Mouse (Mus musculus) MEL (cell line): ENCODE data around the gene Nkx2-3. TPM values are rescaled to one million over a fixed set of nuclear protein-coding genes. Genes with fewer than 3 reads are reported as not detected.

ENCODE experiments used
- DNase-seq: peaks from one replicate; pipeline ENCODE4 v3.0.0; 2011; ENCODE audit warnings: low read depth, low spot score
- H3K27ac ChIP-seq: 2 replicates; pipeline ENCODE4 v1.5.1; 2012; ENCODE audit warnings: low read depth, mild to moderate bottlenecking, control low read depth, low read length, moderate library complexity; ENCODE audit not compliant: control insufficient read depth
- H3K27me3 ChIP-seq, 2 experiments: fragments of 150-350 bp in 1 of 2; sonication (generic) in 1 of 2; 2 replicates each; pipeline ENCODE4 v1.6.1; 2012; ENCODE audit warnings: low read length in 2 of 2, mild to moderate bottlenecking in 2 of 2, improper control_type of control experiment in 1 of 2, moderate library complexity in 1 of 2; ENCODE audit not compliant: insufficient read depth in 2 of 2, control insufficient read depth in 1 of 2
- H3K36me3 ChIP-seq, 2 experiments: 2 replicates each; pipeline ENCODE4 v1.6.1; 2012 to 2014; ENCODE audit warnings: low read length in 2 of 2, improper control_type of control experiment in 1 of 2, inconsistent platforms in 1 of 2, mild to moderate bottlenecking in 1 of 2; ENCODE audit not compliant: insufficient read depth in 2 of 2, control insufficient read depth in 1 of 2
- H3K4me1 ChIP-seq, 2 experiments: fragments of 150-350 bp in 1 of 2; sonication (generic) in 1 of 2; 2 replicates each; pipeline ENCODE4 v1.6.1; 2012; ENCODE audit warnings: low read length in 2 of 2, improper control_type of control experiment in 1 of 2, mild to moderate bottlenecking in 1 of 2; ENCODE audit not compliant: insufficient read depth in 2 of 2, control insufficient read depth in 1 of 2
- H3K4me3 ChIP-seq, 2 experiments: fragments of 150-350 bp in 1 of 2; sonication (generic) in 1 of 2; 2 replicates each; pipeline ENCODE4 v1.5.1; 2012; ENCODE audit warnings: low read depth in 2 of 2, low read length in 2 of 2, mild to moderate bottlenecking in 2 of 2, moderate library complexity in 2 of 2, control low read depth in 1 of 2, improper control_type of control experiment in 1 of 2; ENCODE audit not compliant: control insufficient read depth in 1 of 2, insufficient read depth in 1 of 2
- H3K79me2 ChIP-seq: 2 replicates; pipeline ENCODE4 v1.6.1; 2012; ENCODE audit warnings: mild to moderate bottlenecking, low read length, moderate library complexity; ENCODE audit not compliant: control insufficient read depth, poor library complexity, insufficient read depth
- H3K9ac ChIP-seq: 2 replicates; pipeline ENCODE4 v1.6.1; 2012; ENCODE audit warnings: low read depth, mild to moderate bottlenecking, control low read depth, low read length, moderate library complexity; ENCODE audit not compliant: control insufficient read depth, poor library complexity, severe bottlenecking
- H3K9me3 ChIP-seq: fragments of 150-350 bp; sonication (generic); replicated peaks from 2 replicates; pipeline ENCODE4 v1.6.1; 2012; ENCODE audit warnings: mild to moderate bottlenecking, low read length, improper control_type of control experiment, moderate library complexity; ENCODE audit not compliant: insufficient read depth
- CHD2 ChIP-seq: IDR thresholded peaks from 2 replicates; pipeline ENCODE4 v1.6.1; 2011; ENCODE audit warnings: low read length, improper control_type of control experiment
- CTCF ChIP-seq, 3 experiments: IDR thresholded peaks in 2 of 3; conservative IDR thresholded peaks in 1 of 3; 2 replicates each; pipeline ENCODE4 v1.5.1; 2011 to 2012; ENCODE audit warnings: low read length in 3 of 3, low read depth in 2 of 3, mild to moderate bottlenecking in 2 of 3, improper control_type of control experiment in 1 of 3, inconsistent platforms in 1 of 3, mixed read lengths in 1 of 3, moderate library complexity in 1 of 3; ENCODE audit not compliant: control insufficient read depth in 1 of 3, insufficient read depth in 1 of 3, poor library complexity in 1 of 3, severe bottlenecking in 1 of 3
- E2F4 ChIP-seq: IDR thresholded peaks from 2 replicates; pipeline ENCODE4 v1.6.1; 2011; ENCODE audit warnings: low read depth, low read length, improper control_type of control experiment, borderline replicate concordance
- GATA1 ChIP-seq: IDR thresholded peaks from 2 replicates; pipeline ENCODE4 v1.6.1; 2011; ENCODE audit warnings: low read depth, low read length, improper control_type of control experiment
- KAT2A ChIP-seq: conservative IDR thresholded peaks from 2 replicates; pipeline ENCODE4 v1.6.1; 2012; ENCODE audit warnings: low read depth, low read length, improper control_type of control experiment, inconsistent platforms
- MAFK ChIP-seq: IDR thresholded peaks from 2 replicates; pipeline ENCODE4 v1.6.1; 2011; ENCODE audit warnings: low read depth, mild to moderate bottlenecking, low read length, improper control_type of control experiment, borderline replicate concordance
- MAX ChIP-seq: IDR thresholded peaks from 2 replicates; pipeline ENCODE4 v1.6.1; 2011; ENCODE audit warnings: low read length, improper control_type of control experiment
- MAZ ChIP-seq: IDR thresholded peaks from 2 replicates; pipeline ENCODE4 v1.6.1; 2012; ENCODE audit warnings: low read depth, mild to moderate bottlenecking, inconsistent platforms, low read length, improper control_type of control experiment
- MYB ChIP-seq: IDR thresholded peaks from 2 replicates; pipeline ENCODE4 v1.6.1; 2011; ENCODE audit warnings: mild to moderate bottlenecking, low read depth, low read length, improper control_type of control experiment
- MYC ChIP-seq: IDR thresholded peaks from 2 replicates; pipeline ENCODE4 v1.6.1; 2011; ENCODE audit warnings: low read depth, mild to moderate bottlenecking, low read length, improper control_type of control experiment, moderate library complexity
- NELFE ChIP-seq: IDR thresholded peaks from 2 replicates; pipeline ENCODE4 v1.6.1; 2011; ENCODE audit warnings: low read depth, low read length, improper control_type of control experiment
- POLR2A ChIP-seq, 2 experiments: IDR thresholded peaks; 2 replicates each; pipeline ENCODE4 v1.6.1; 2011 to 2012; ENCODE audit warnings: low read length in 2 of 2, mild to moderate bottlenecking in 2 of 2, control low read depth in 1 of 2, improper control_type of control experiment in 1 of 2, low read depth in 1 of 2, moderate library complexity in 1 of 2; ENCODE audit not compliant: control insufficient read depth in 1 of 2, insufficient read depth in 1 of 2, poor library complexity in 1 of 2
- POLR2AphosphoS2 ChIP-seq: IDR thresholded peaks from 2 replicates; pipeline ENCODE4 v1.6.1; 2011; ENCODE audit warnings: low read length, improper control_type of control experiment
- RAD21 ChIP-seq: IDR thresholded peaks from 2 replicates; pipeline ENCODE4 v1.6.1; 2011; ENCODE audit warnings: mild to moderate bottlenecking, low read depth, low read length, improper control_type of control experiment
- SIN3A ChIP-seq: IDR thresholded peaks from 2 replicates; pipeline ENCODE4 v1.6.1; 2012; ENCODE audit warnings: low read length, improper control_type of control experiment, inconsistent platforms
- TAL1 ChIP-seq: IDR thresholded peaks from 2 replicates; pipeline ENCODE4 v1.6.1; 2012; ENCODE audit warnings: mild to moderate bottlenecking, inconsistent platforms, low read length, moderate library complexity, mixed read lengths
- UBTF ChIP-seq: IDR thresholded peaks from 2 replicates; pipeline ENCODE4 v1.6.1; 2012; ENCODE audit warnings: low read depth, mild to moderate bottlenecking, inconsistent platforms, low read length, improper control_type of control experiment, moderate library complexity, borderline replicate concordance; ENCODE audit not compliant: insufficient read depth
- ZKSCAN1 ChIP-seq: IDR thresholded peaks from 2 replicates; pipeline ENCODE4 v1.6.1; 2012; ENCODE audit warnings: low read depth, mild to moderate bottlenecking, inconsistent platforms, low read length, improper control_type of control experiment, moderate library complexity
- ZMIZ1 ChIP-seq: IDR thresholded peaks from 2 replicates; pipeline ENCODE4 v1.6.1; 2012; ENCODE audit warnings: low read depth, mild to moderate bottlenecking, inconsistent platforms, low read length, improper control_type of control experiment, moderate library complexity
- ZNF384 ChIP-seq: IDR thresholded peaks from 2 replicates; pipeline ENCODE4 v1.6.1; 2012; ENCODE audit warnings: low read depth, mild to moderate bottlenecking, inconsistent platforms, low read length, improper control_type of control experiment
- polyA plus RNA-seq, 2 experiments: library from polyadenylated mRNA; stranded (reverse) in 1 of 2; unstranded in 1 of 2; fragments of >175 nt in 1 of 2; fragments of >200 nt in 1 of 2; gene quantifications; 2 replicates each; pipeline versions ENCODE4 v1.2.1 to v1.2.4; 2012; ENCODE audit warnings: low replicate concordance in 2 of 2, low read depth in 1 of 2; ENCODE audit not compliant: insufficient read length in 2 of 2, insufficient read depth in 1 of 2, missing spikeins in 1 of 2
- total RNA-seq: library from RNA; depleted of rRNA; stranded (reverse); fragments of 300-350 nt; gene quantifications from 2 replicates; pipeline ENCODE4 v1.2.3, GENCODE M21; 2012

The Nkx2-3 gene
- total and polyA plus RNA-seq, 3 experiments, result not detected

DNA sequence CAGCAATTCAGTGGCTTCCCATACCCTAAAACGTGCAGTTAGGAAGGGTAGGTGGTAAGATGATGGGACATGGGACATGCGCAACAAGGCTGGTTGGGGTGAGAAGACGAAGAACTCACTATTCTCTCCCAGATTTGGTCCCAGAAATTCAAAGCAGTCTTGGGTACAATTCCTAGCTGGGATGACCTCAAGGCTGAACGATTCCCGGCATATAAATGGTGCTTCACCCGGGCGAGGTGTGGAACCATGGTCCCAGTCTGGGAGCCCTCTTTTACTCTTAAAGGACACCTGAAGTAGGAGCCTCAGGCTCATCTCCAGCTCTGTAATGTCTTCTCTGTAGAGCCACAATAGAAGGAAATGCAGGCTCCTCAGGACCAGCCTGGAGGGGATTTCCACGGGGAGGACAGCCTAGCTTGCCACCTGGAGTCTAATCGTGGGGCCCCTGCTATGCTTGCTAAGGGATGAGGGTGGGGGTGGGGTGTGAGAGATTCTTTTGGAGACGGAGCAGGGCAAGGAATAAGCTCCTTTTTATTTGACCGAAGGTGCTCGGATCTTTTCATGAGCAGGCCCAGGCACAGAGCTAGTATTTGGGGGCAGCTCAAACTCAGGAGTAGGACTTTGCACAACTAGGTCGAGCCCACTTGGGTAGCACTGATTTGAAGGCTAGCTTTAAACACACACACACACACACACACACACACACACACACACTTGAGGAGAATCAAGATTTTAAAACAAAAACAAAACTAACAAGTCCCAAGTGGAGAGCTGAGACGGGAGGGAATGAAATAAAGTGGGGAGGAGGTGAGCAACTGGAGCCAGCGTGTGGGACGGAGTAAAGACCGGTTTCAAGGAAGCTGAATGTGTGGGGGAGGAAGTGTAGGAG, 6.2 kb upstream of the Nkx2-3 start:
- DNase-seq, result no peak
- H3K9ac ChIP-seq, result no peak overlapping the region
- peaks cover 0 to 5% of the 10 kb centered on the region in 2 experiments; a peak in 1 of 4 replicates for H3K36me3 ChIP-seq
- H3K27ac ChIP-seq, result no peak overlapping the region
- H3K9me3 ChIP-seq, result no peaks in the 10 kb centered on the region
- no peaks in the 10 kb centered on the region for H3K79me2 ChIP-seq
- H3K4me1 ChIP-seq, result peaks cover 0 to 2% of the 10 kb centered on the region in 2 experiments; a peak in 1 of 4 replicates
- TF ChIP-seq MAFK, result no peak
- TF ChIP-seq ZKSCAN1, result no peak
- no peak for TF ChIP-seq MYC
- TF ChIP-seq CHD2, result no peak
- TF ChIP-seq ZMIZ1, result no peak
- TF ChIP-seq MAZ, result no peak
- TF ChIP-seq CTCF (IDR thresholded peaks at IDR 0.05 in 2 of 3, conservative IDR thresholded peaks at IDR 0.05 in 1 of 3; ENCODE audit: control insufficient read depth in 1 of 3, insufficient read depth in 1 of 3, low read depth in 2 of 3, low read length in 3 of 3, poor library complexity in 1 of 3, severe bottlenecking in 1 of 3), result no peak
- no peak for TF ChIP-seq POLR2A (IDR thresholded peaks at IDR 0.05; ENCODE audit: control insufficient read depth in 1 of 2, insufficient read depth in 1 of 2, low read depth in 1 of 2, low read length in 2 of 2, poor library complexity in 1 of 2)
- TF ChIP-seq NELFE, result no peak
- no peak for TF ChIP-seq RAD21
- no peak for TF ChIP-seq TAL1
- TF ChIP-seq MAX, result no peak
- TF ChIP-seq GATA1, result no peak
- TF ChIP-seq KAT2A, result no peak
- TF ChIP-seq UBTF, result no peak
- TF ChIP-seq POLR2AphosphoS2, result no peak
- TF ChIP-seq ZNF384, result no peak
- no peak for TF ChIP-seq MYB
- no peak for TF ChIP-seq SIN3A
- no peak for TF ChIP-seq E2F4
- TF ChIP-seq, all 39 proteins: peak for 0
- Histone ChIP-seq H3K4me3 (no peak overlapping the region), H3K27me3 (peaks cover 3 to 8% of the 10 kb centered on the region in 2 experiments)
